12 mouse cellular contexts compared by ENCODE assay signal in the genomic region with DNA sequence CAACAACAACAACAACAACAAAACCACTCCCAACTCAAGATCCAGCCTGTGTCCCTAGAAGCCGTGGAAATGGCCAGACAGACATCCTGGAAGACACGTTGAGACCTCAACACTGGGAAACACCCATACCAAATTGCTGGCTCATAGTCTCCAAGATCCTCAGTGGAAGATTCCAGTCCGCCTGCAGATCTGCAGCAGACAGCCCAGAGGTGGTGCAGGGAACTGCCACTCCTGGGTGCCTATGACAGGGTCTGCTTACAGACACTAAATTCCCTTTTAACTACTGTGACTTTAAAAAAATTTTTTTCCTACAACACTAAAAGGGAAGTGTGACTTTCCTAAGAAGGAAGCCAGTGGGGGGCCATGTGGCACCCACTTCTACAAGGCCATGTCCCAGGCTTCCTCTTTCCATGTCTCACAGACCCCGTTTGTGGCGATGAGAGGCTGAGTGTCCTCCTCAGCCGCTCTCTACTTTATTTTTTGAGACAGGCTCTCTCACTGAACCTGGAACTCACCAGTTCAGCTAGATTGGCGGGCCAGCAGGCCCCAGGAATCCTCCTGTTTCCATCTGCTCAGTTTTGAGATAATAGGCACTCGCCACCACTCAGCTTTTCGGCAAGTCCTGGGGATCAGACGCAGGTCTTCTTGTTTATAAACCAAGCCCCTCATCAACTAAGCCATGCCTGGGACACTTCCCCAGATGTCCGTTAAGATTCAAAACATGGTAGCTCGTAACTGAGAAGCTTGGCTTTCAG. TPM values are rescaled to one million over a fixed set of nuclear protein-coding genes. Genes with fewer than 3 reads are reported as not detected.
DNase-seq lines count a peak whose midpoint lies in the region; ATAC-seq lines count a peak whose summit lies in the region.
"Had no signal": no experiment of that assay in that cellular context is flagged by ENCODE, and none has a peak within 500 bp of the region (broad histone marks: within the 10 kb centered on the region; RNA-seq: fewer than 3 reads in every experiment).

No protein-coding gene starts in this region.

- peak; percentile 81 for DNase-seq in layer of hippocampus, adult 9-11 months
- no peak for DNase-seq in layer of hippocampus, postnatal 36 days
- peak; percentile 49 to 56 for DNase-seq in cerebellum, postnatal 10 days
- DNase-seq in adrenal gland, postnatal 36 days = no peak
- DNase-seq in urinary bladder, postnatal 36 days (ENCODE audit: low spot score in 2 of 2) = no peak
- DNase-seq: adrenal gland, postnatal 10 days; lung, postnatal 14 days; right cerebral cortex, adult 18-20 months had no signal

- H3K27ac ChIP-seq in brown adipose tissue, adult 24 weeks (replicated peaks; ENCODE audit: low read depth, low read length) = peak overlapping the region; percentile 64
- H3K27ac ChIP-seq: embryonic facial prominence, embryonic 13.5 days; hindbrain, embryonic 12.5 days had no signal

- no peaks in the 10 kb centered on the region for H3K4me1 ChIP-seq in brown adipose tissue, adult 24 weeks (ENCODE audit: control insufficient read depth, insufficient read depth, insufficient read length, low read length)

- ATAC-seq in megakaryocyte progenitor cell, adult 5-6 weeks (replicated peaks; ENCODE audit: poor library complexity) = peak; percentile 96

- no peak overlapping the region for H3K4me3 ChIP-seq in brown adipose tissue, adult 24 weeks (ENCODE audit: insufficient read depth, low read depth, low read length)
- H3K4me3 ChIP-seq: embryonic facial prominence, embryonic 13.5 days; hindbrain, embryonic 12.5 days had no signal

RNA-seq across cellular contexts. Expression of gene Pdgfa, which starts 27.4 kb away (rescaled TPM):
- total RNA-seq in layer of hippocampus, postnatal 36 days (2021) = 10 to 100 TPM; 36.1 to 40.8 TPM
- 5.5 and 6.9 TPM in 2 replicates for polyA plus RNA-seq in brown adipose tissue, adult 24 weeks (2012; ENCODE audit: insufficient read depth, insufficient read length, missing spikeins)
- 0.25 and 0.71 TPM in 2 replicates for total RNA-seq in megakaryocyte progenitor cell, adult 5-6 weeks (2015)
- total RNA-seq in megakaryocyte progenitor cell, adult 5-6 weeks (2017) = 1.3 TPM in 1 of 2 replicates, not detected in the other
- total RNA-seq in adrenal gland, postnatal 36 days (2021) = 10 to 100 TPM; 31.1 to 34.3 TPM

Comparison
In these comparisons a context has a peak if more than half of its experiments do, and no peak if none do; other contexts are left out.
1. DNase-seq: peak in layer of hippocampus, adult 9-11 months (single experiment) and cerebellum, postnatal 10 days (2 of 2); none in layer of hippocampus, postnatal 36 days (0 of 2), adrenal gland, postnatal 36 days (0 of 2) and urinary bladder, postnatal 36 days (0 of 2).
2. RNA of gene Pdgfa, which starts 27.4 kb away (total RNA-seq): 36.1 to 40.8 TPM in layer of hippocampus, postnatal 36 days and 31.1 to 34.3 TPM in adrenal gland, postnatal 36 days; 0.25 to 1.3 TPM in megakaryocyte progenitor cell, adult 5-6 weeks; every median in the first group is over 10 times any median in the second.